Mouse (Mus musculus): ENCODE data around the gene Pvrig.
"Not testable (repeated sequence)": the region's sequence is repeated elsewhere in the genome, so short reads cannot be mapped to it uniquely, and the experiment has no call there.

Gene Pvrig

GRCm38 (mm10) chr5:138341661-138342060 lies at the start of gene Pvrig:
TSS of gene Pvrig (plus strand) at chr5:138341961.
- CTCF ChIA-PET = no interaction called here

GRCm38 (mm10) chr5:138294158-138294557 lies 47.6 kb upstream of the Pvrig start:
- CTCF ChIA-PET = no interaction called here

- CTCF ChIA-PET = no interaction called here
Observed at GRCm38 (mm10) chr5:138299613-138300012, 42.1 kb upstream of the Pvrig start.

GRCm38 (mm10) chr5:138312795-138313194 lies 29.0 kb upstream of the Pvrig start:
- CTCF ChIA-PET = interaction anchor here (0.6 kb wide), 1 partner anchor 251 kb away, joined by 3 read pairs; no protein-coding TSS in a partner anchor

GRCm38 (mm10) chr5:138343216-138343615 lies 1.5 kb downstream of the Pvrig start:
- CTCF ChIA-PET = no interaction called here

- CTCF ChIA-PET = not testable (repeated sequence)
Observed at GRCm38 (mm10) chr5:138363208-138363607, 21.4 kb downstream of the Pvrig start.

GRCm38 (mm10) chr5:138365347-138365746 lies 23.6 kb downstream of the Pvrig start:
- CTCF ChIA-PET = not testable (repeated sequence)

Measured in spleen, embryonic (tissue).